Mouse (Mus musculus) intestine, embryonic 15.5 days (tissue): ENCODE results near the gene Cryaa. TPM values are rescaled to one million over a fixed set of nuclear protein-coding genes. Genes with fewer than 3 reads are reported as not detected.

Experiments
- ATAC-seq: fragments of 200-750 bp; cut with Nextera tagmentation; 2 replicates; pipeline ENCODE4 v1.8.0; 2017; ENCODE audit warnings: moderate TSS enrichment, moderate library complexity
- H3K27ac ChIP-seq: fragments of 300-500 bp; sonication (generic); 2 replicates; pipeline ENCODE4 v1.5.1; 2015; ENCODE audit warnings: mild to moderate bottlenecking, inconsistent platforms
- H3K27me3 ChIP-seq: fragments of 300-500 bp; sonication (generic); replicated peaks from 2 replicates; pipeline ENCODE4 v1.6.1; 2015; ENCODE audit warnings: inconsistent platforms
- H3K36me3 ChIP-seq: fragments of 300-500 bp; sonication (generic); 2 replicates; pipeline ENCODE4 v1.6.1; 2015; ENCODE audit warnings: inconsistent platforms
- H3K4me1 ChIP-seq: fragments of 300-500 bp; sonication (generic); replicated peaks from 2 replicates; pipeline ENCODE4 v1.6.1; 2015; ENCODE audit warnings: inconsistent platforms
- H3K4me2 ChIP-seq: fragments of 300-500 bp; sonication (generic); replicated peaks from 2 replicates; pipeline ENCODE4 v1.6.1; 2015; ENCODE audit warnings: mild to moderate bottlenecking, inconsistent platforms
- H3K4me3 ChIP-seq: fragments of 300-500 bp; sonication (generic); replicated peaks from 2 replicates; pipeline ENCODE4 v1.5.1; 2015; ENCODE audit warnings: inconsistent platforms
- H3K9ac ChIP-seq: fragments of 300-500 bp; sonication (generic); 2 replicates; pipeline ENCODE4 v1.6.1; 2015; ENCODE audit warnings: inconsistent platforms
- H3K9me3 ChIP-seq: fragments of 300-500 bp; sonication (generic); 2 replicates; pipeline ENCODE4 v1.6.1; 2016; ENCODE audit warnings: inconsistent platforms
- WGBS: fragments of 180-500 bp; shearing (Covaris S2); methylation state at CpG from one replicate; pipeline ENCODE4 v1.1.7; 2015; 5-methylcytosine and 5-hydroxymethylcytosine counted together
- polyA plus RNA-seq: library from polyadenylated mRNA; unstranded; fragments of >200 nt; fragmentation: Nextera tagmentation; extraction: Ambion mirVana; gene quantifications from 2 replicates; pipeline ENCODE4 v1.2.1, GENCODE M21; 2015

Cryaa gene
- polyA plus RNA-seq, 1 experiment from 2014 or later: 0.15 TPM

- peak; percentile 87 for ATAC-seq
- Histone ChIP-seq H3K27me3 (no peaks in the 10 kb centered on the region), H3K27ac (no peak overlapping the region), H3K4me3 (no peak overlapping the region), H3K9ac (no peak overlapping the region), H3K4me1 (0 out of 2 replicates have a peak, but pooled peaks cover 2% of the 10 kb centered on the region), H3K4me2 (no peak overlapping the region), H3K9me3 (no peaks in the 10 kb centered on the region), H3K36me3 (no peaks in the 10 kb centered on the region)
- 7% methylated on average over 4 of the region's 4 CpGs for WGBS
These were observed 12.8 kb upstream of the Cryaa start for GRCm38 (mm10) chr17:31664760-31665159.

GRCm38 (mm10) chr17:31668306-31668705 lies 9.3 kb upstream of the Cryaa start:
- Histone ChIP-seq H3K27ac (no peak overlapping the region), H3K9me3 (no peaks in the 10 kb centered on the region), H3K9ac (no peak overlapping the region), H3K4me3 (no peak overlapping the region), H3K4me2 (no peak overlapping the region), H3K36me3 (no peaks in the 10 kb centered on the region), H3K27me3 (no peaks in the 10 kb centered on the region), H3K4me1 (0 out of 2 replicates have a peak, but pooled peaks cover 2% of the 10 kb centered on the region)
- 67% methylated on average over 8 of the region's 9 CpGs for WGBS
- no peak for ATAC-seq

- Histone ChIP-seq H3K27me3 (no peaks in the 10 kb centered on the region), H3K36me3 (no peaks in the 10 kb centered on the region), H3K9me3 (no peaks in the 10 kb centered on the region), H3K4me1 (no peaks in the 10 kb centered on the region), H3K4me3 (no peak overlapping the region), H3K9ac (no peak overlapping the region), H3K27ac (no peak overlapping the region), H3K4me2 (no peak overlapping the region)
- WGBS: 57% methylated on average over 11 of the region's 11 CpGs
- no peak for ATAC-seq
These were observed 7.4 kb upstream of the Cryaa start for GRCm38 (mm10) chr17:31670163-31670562.

- WGBS: 73% methylated on average over 8 of the region's 8 CpGs
- H3K4me3 ChIP-seq: no peak overlapping the region
- no peak overlapping the region for H3K9ac ChIP-seq
- H3K27ac ChIP-seq: no peak overlapping the region
- no peaks in the 10 kb centered on the region for H3K36me3 ChIP-seq
- no peaks in the 10 kb centered on the region for H3K9me3 ChIP-seq
- no peak overlapping the region for H3K4me2 ChIP-seq
- H3K4me1 ChIP-seq: no peaks in the 10 kb centered on the region
- H3K27me3 ChIP-seq: no peaks in the 10 kb centered on the region
- ATAC-seq: no peak
These were observed 5.9 kb upstream of the Cryaa start for GRCm38 (mm10) chr17:31671698-31672097.

GRCm38 (mm10) chr17:31672279-31672678 lies 5.3 kb upstream of the Cryaa start:
- no peak for ATAC-seq
- 87% methylated on average over 12 of the region's 12 CpGs for WGBS
- no peak overlapping the region for H3K4me2 ChIP-seq

GRCm38 (mm10) chr17:31674426-31674825 lies 3.2 kb upstream of the Cryaa start:
- 45% methylated on average over 1 of the region's 1 CpGs for WGBS
- no peak overlapping the region for H3K9ac ChIP-seq
- H3K27ac ChIP-seq: no peak overlapping the region
- H3K4me3 ChIP-seq: no peak overlapping the region
- H3K36me3 ChIP-seq: no peaks in the 10 kb centered on the region
- no peaks in the 10 kb centered on the region for H3K27me3 ChIP-seq
- ATAC-seq: no peak
- H3K9me3 ChIP-seq: no peaks in the 10 kb centered on the region
- no peaks in the 10 kb centered on the region for H3K4me1 ChIP-seq
- no peak overlapping the region for H3K4me2 ChIP-seq

More at GRCm38 (mm10) chr17:31672279-31672678, 5.3 kb upstream of the Cryaa start:
- Histone ChIP-seq H3K27me3 (no peaks in the 10 kb centered on the region), H3K27ac (no peak overlapping the region), H3K4me3 (no peak overlapping the region), H3K36me3 (no peaks in the 10 kb centered on the region), H3K9me3 (no peaks in the 10 kb centered on the region), H3K9ac (no peak overlapping the region), H3K4me1 (no peaks in the 10 kb centered on the region)

GRCm38 (mm10) chr17:31680450-31680849 lies 2.8 kb downstream of the Cryaa start:
- Histone ChIP-seq H3K4me3 (no peak overlapping the region), H3K4me1 (no peaks in the 10 kb centered on the region), H3K27me3 (no peaks in the 10 kb centered on the region), H3K9ac (no peak overlapping the region), H3K27ac (no peak overlapping the region), H3K4me2 (no peak overlapping the region), H3K36me3 (no peaks in the 10 kb centered on the region), H3K9me3 (no peaks in the 10 kb centered on the region)
- WGBS: 47% methylated on average over 2 of the region's 2 CpGs
- ATAC-seq: no peak

- peaks cover 12% of the 10 kb centered on the region; the same call in 1 of the 2 replicates for H3K4me1 ChIP-seq
- ATAC-seq: peak; percentile 79
- WGBS: 10% methylated on average over 17 of the region's 17 CpGs
- no peaks in the 10 kb centered on the region for H3K27me3 ChIP-seq
- no peak overlapping the region for H3K4me3 ChIP-seq
- no peak overlapping the region for H3K9ac ChIP-seq
- H3K27ac ChIP-seq: peak overlapping the region; percentile 86
- H3K36me3 ChIP-seq: no peaks in the 10 kb centered on the region
- peak overlapping the region; percentile 20 for H3K4me2 ChIP-seq
- H3K9me3 ChIP-seq: no peaks in the 10 kb centered on the region
These were observed 8.1 kb downstream of the Cryaa start for GRCm38 (mm10) chr17:31685514-31686224.

- Histone ChIP-seq H3K9me3 (no peaks in the 10 kb centered on the region), H3K36me3 (no peaks in the 10 kb centered on the region), H3K4me1 (peaks cover 12% of the 10 kb centered on the region; the same call in 1 of the 2 replicates), H3K27ac (peak overlapping the region; percentile 86), H3K27me3 (no peaks in the 10 kb centered on the region), H3K4me2 (no peak overlapping the region; the same call in 1 of the 2 replicates), H3K4me3 (no peak overlapping the region), H3K9ac (no peak overlapping the region)
- WGBS: 14% methylated on average over 3 of the region's 3 CpGs
- ATAC-seq: peak; percentile 62
These were observed 8.6 kb downstream of the Cryaa start for GRCm38 (mm10) chr17:31686225-31686564.

GRCm38 (mm10) chr17:31688112-31688511 lies 10.5 kb downstream of the Cryaa start:
- Histone ChIP-seq H3K9me3 (no peaks in the 10 kb centered on the region), H3K27me3 (no peaks in the 10 kb centered on the region), H3K27ac (no peak overlapping the region), H3K4me3 (no peak overlapping the region), H3K4me1 (peaks cover 18% of the 10 kb centered on the region; the same call in 1 of the 2 replicates), H3K36me3 (no peaks in the 10 kb centered on the region), H3K9ac (no peak overlapping the region), H3K4me2 (no peak overlapping the region)
- 68% methylated on average over 9 of the region's 9 CpGs for WGBS
- ATAC-seq: no peak

GRCm38 (mm10) chr17:31689606-31690005 lies 12.0 kb downstream of the Cryaa start:
- Histone ChIP-seq H3K4me2 (no peak overlapping the region), H3K27me3 (no peaks in the 10 kb centered on the region), H3K4me3 (no peak overlapping the region), H3K4me1 (peaks cover 28% of the 10 kb centered on the region), H3K36me3 (no peaks in the 10 kb centered on the region), H3K9ac (no peak overlapping the region), H3K9me3 (no peaks in the 10 kb centered on the region), H3K27ac (no peak overlapping the region)
- 54% methylated on average over 1 of the region's 1 CpGs for WGBS
- no peak for ATAC-seq

- no peak for ATAC-seq
- Histone ChIP-seq H3K4me2 (peak overlapping the region; percentile 46; the same call in 1 of the 2 replicates), H3K4me1 (peaks cover 17% of the 10 kb centered on the region), H3K4me3 (no peak overlapping the region), H3K9me3 (no peaks in the 10 kb centered on the region), H3K27me3 (no peaks in the 10 kb centered on the region), H3K27ac (no peak overlapping the region), H3K9ac (no peak overlapping the region), H3K36me3 (no peaks in the 10 kb centered on the region)
- 38% methylated on average over 5 of the region's 5 CpGs for WGBS
These were observed 15.3 kb downstream of the Cryaa start for GRCm38 (mm10) chr17:31692918-31693317.
